Mouse (Mus musculus) heart, postnatal 0 days (tissue): Measurements from ENCODE around the gene S1pr5.
"Not testable (repeated sequence)": the region's sequence is repeated elsewhere in the genome, so short reads cannot be mapped to it uniquely, and the experiment has no call there.

ENCODE experiments used
- CTCF ChIP-seq: IDR thresholded peaks from 2 replicates; pipeline ENCODE4 v1.5.1; 2016; ENCODE audit warnings: antibody characterized with exemption, control low read depth, low read depth
- EP300 ChIP-seq: IDR thresholded peaks from 2 replicates; pipeline ENCODE4 v1.6.1; 2016; ENCODE audit warnings: antibody characterized with exemption, low read depth

DNA sequence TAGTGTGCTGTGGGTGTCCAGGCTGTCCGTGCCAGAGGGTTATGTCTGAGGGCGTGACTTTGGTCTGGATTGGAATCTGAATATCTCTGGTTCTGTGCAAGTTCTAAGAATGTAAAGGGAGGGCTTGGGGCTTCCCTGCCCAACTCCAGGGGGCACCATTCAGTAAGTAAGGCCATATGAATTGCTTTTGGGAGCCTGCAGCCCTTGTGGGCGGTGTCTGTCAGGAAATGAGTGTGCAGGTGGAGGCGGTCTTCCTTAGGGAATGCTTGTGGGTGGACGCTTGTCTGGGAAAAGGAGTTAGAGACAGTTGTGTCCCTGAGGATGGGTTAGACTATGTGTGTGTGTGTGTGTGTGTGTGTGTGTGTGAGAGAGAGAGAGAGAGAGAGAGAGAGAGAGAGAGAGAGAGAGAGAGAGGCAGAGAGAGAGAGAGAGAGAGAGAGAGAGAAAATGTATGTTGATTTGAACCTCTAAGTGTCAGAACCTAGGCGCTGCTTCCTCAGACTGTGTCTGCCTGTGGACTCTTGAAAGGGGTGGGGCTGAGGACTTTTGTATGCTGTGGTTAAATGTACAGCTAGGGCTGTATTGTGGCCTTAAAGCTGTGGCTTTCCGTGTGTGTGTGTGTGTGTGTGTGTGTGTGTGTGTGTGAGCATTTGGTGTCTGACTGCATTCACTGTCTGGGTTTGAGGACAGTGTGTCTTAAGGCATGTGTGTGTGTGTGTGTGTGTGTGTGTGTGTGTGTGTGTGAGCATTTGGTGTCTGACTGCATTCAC is 52.3 kb downstream of the S1pr5 start:
- not testable (repeated sequence) for TF ChIP-seq CTCF, EP300
